Mouse (Mus musculus): ENCODE data around the gene Emilin2.

DNA sequence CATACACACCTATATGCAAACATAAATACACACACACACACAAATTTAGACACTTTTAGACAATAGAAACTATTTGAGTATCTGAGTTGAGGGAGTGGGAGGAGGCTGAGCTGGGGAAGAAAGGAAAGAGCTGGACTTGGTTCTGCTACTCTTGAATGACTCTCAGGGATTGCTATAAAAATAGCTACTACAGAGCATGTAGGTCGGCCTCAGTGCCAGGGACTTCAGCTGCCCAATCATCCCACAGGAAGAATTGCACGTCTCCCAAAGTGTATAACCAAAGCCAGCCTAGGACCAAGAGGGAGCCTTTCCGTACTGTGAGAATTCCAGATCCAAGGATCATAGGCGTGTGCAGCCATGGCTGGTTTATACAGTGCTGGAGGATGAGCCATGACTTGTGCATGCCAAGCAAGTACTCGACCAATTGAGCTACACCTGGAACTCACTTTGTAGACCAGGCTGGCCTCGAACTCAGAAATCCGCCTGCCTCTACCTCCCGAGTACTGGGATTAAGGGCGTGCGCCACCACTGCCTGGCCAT lies 4.5 kb downstream of the Emilin2 start:
- TF ChIP-seq HCFC1 (IDR thresholded peaks at IDR 0.05; ENCODE audit: low read depth, low read length) (no peak), POLR2A (IDR thresholded peaks at IDR 0.05; ENCODE audit: low read depth, low read length) (no peak), MAZ (IDR thresholded peaks at IDR 0.05; ENCODE audit: low read depth, low read length) (no peak), CTCF (conservative IDR thresholded peaks at IDR 0.05 in 1 of 2, IDR thresholded peaks at IDR 0.05 in 1 of 2; ENCODE audit: low read depth in 2 of 2, low read length in 2 of 2) (no peak), TBP (conservative IDR thresholded peaks at IDR 0.05; ENCODE audit: low read depth, low read length) (no peak), CHD1 (IDR thresholded peaks at IDR 0.05; ENCODE audit: low read depth, low read length) (no peak), ETS1 (conservative IDR thresholded peaks at IDR 0.05; ENCODE audit: low read depth, low read length) (no peak), BHLHE40 (IDR thresholded peaks at IDR 0.05; ENCODE audit: low read depth, low read length) (no peak), PAX5 (IDR thresholded peaks at IDR 0.05; ENCODE audit: low read length) (no peak), POLR2AphosphoS2 (IDR thresholded peaks at IDR 0.05; ENCODE audit: low read depth, low read length) (no peak), ZC3H11A (IDR thresholded peaks at IDR 0.05; ENCODE audit: low read depth, low read length) (no peak), E2F4 (IDR thresholded peaks at IDR 0.05; ENCODE audit: insufficient replicate concordance, low read depth, low read length) (no peak), MYC (IDR thresholded peaks at IDR 0.05; ENCODE audit: low read depth, low read length) (no peak)

All from CH12.LX (cell line).